Mouse (Mus musculus) forebrain, embryonic 10.5 days (tissue): ENCODE measurements around the gene Zfp706. TPM values are rescaled to one million over a fixed set of nuclear protein-coding genes. Genes with fewer than 3 reads are reported as not detected.

ENCODE experiments used
- DNase-seq: peaks from one replicate; pipeline ENCODE4 v3.0.0-alpha.2; 2017; ENCODE audit warnings: low spot score; ENCODE audit errors: extremely low spot score
- H3K27ac ChIP-seq: fragments of 300-500 bp; sonication (generic); 2 replicates; pipeline ENCODE4 v1.5.1; 2016; ENCODE audit warnings: mild to moderate bottlenecking
- H3K27me3 ChIP-seq: fragments of 300-500 bp; sonication (generic); 2 replicates; pipeline ENCODE4 v1.6.1; 2016; ENCODE audit warnings: mild to moderate bottlenecking; ENCODE audit not compliant: poor library complexity, severe bottlenecking
- H3K36me3 ChIP-seq: fragments of 300-500 bp; sonication (generic); replicated peaks from 2 replicates; pipeline ENCODE4 v1.6.1; 2016; ENCODE audit warnings: mild to moderate bottlenecking, moderate library complexity
- H3K4me1 ChIP-seq: fragments of 300-500 bp; sonication (generic); 2 replicates; pipeline ENCODE4 v1.6.1; 2016
- H3K4me3 ChIP-seq: fragments of 300-500 bp; sonication (generic); 2 replicates; pipeline ENCODE4 v1.5.1; 2016; ENCODE audit warnings: mild to moderate bottlenecking, moderate library complexity
- H3K9me3 ChIP-seq: fragments of 300-500 bp; sonication (generic); 2 replicates; pipeline ENCODE4 v1.6.1; 2016; ENCODE audit warnings: mild to moderate bottlenecking, moderate library complexity
- WGBS: fragments of 180-500 bp; shearing (Covaris S2); methylation state at CpG from one replicate; pipeline ENCODE4 v1.1.7; 2016; 5-methylcytosine and 5-hydroxymethylcytosine counted together
- polyA plus RNA-seq: library from polyadenylated mRNA; unstranded; fragments of >200 nt; fragmentation: Nextera tagmentation; extraction: Ambion mirVana; gene quantifications from 2 replicates; pipeline ENCODE4 v1.2.1, GENCODE M21; 2016

Zfp706 gene
- polyA plus RNA-seq, 1 experiment from 2014 or later = 490 TPM

- H3K4me1 ChIP-seq = peaks cover 25% of the 10 kb centered on the region
Observed at GRCm38 (mm10) chr15:36968295-36968694, 39.3 kb downstream of the Zfp706 start.

DNA sequence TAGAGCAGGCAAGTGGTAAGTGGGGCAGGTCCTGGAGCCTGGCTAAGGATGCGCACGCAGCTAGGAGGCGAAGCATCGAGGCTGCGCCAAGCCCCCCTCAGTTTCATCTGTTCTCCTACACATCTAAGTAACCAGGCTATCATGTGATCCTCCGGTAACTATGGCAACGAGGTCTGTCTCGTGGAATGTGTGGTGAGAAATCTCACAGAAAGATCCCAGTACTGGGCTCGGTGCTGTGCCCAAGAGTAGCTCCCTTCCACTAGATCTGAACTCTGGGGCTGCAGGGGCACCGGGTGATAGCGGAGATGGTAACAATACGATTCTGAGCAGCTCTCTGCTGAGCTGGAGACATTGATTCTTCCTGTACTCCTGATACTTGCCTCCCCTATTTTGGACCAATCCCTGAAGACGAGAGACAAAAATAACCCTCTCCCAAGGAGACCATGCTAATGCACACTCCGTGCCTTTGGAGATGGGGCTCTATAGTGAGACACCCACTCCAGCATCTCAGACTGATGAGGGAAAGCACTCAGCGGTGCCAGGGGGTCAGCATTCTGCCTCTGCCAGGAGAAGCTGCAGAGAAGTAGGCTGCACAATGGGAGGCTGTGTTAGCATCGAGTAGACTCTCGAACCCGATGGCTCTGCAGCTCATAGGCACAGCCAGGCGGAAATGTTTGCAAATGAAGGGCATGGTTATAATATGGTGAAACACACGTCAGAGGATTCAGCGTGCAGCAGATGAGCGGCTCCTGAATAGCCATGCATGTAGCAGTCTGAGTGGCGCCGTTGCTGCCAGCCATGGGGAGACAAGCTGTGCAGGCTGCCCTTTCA is 40.0 kb downstream of the Zfp706 start:
- Histone ChIP-seq H3K27me3 (no peaks in the 10 kb centered on the region), H3K9me3 (no peaks in the 10 kb centered on the region), H3K27ac (peak overlapping the region; percentile 65), H3K4me1 (peaks cover 23% of the 10 kb centered on the region), H3K36me3 (no peaks in the 10 kb centered on the region), H3K4me3 (peak overlapping the region; percentile 33)
- WGBS = 42% methylated on average over 24 of the region's 24 CpGs
- peak; percentile 67 for DNase-seq

More at GRCm38 (mm10) chr15:36968295-36968694, 39.3 kb downstream of the Zfp706 start:
- no peaks in the 10 kb centered on the region for H3K27me3 ChIP-seq
- no peaks in the 10 kb centered on the region for H3K9me3 ChIP-seq
- peak overlapping the region; percentile 65; the same call in 1 of the 2 replicates for H3K27ac ChIP-seq
- DNase-seq = no peak
- 69% methylated on average over 1 of the region's 1 CpGs for WGBS
- peak overlapping the region; percentile 33; the same call in 1 of the 2 replicates for H3K4me3 ChIP-seq
- H3K36me3 ChIP-seq = no peaks in the 10 kb centered on the region

GRCm38 (mm10) chr15:36966940-36967339 is 40.6 kb downstream of the Zfp706 start:
- Histone ChIP-seq H3K27ac (peak overlapping the region; percentile 65), H3K36me3 (no peaks in the 10 kb centered on the region), H3K27me3 (no peaks in the 10 kb centered on the region), H3K9me3 (no peaks in the 10 kb centered on the region), H3K4me3 (peak overlapping the region; percentile 33), H3K4me1 (peaks cover 20% of the 10 kb centered on the region)
- DNase-seq = no peak
- WGBS = 51% methylated on average over 7 of the region's 7 CpGs

- Histone ChIP-seq H3K4me1 (peaks cover 20% of the 10 kb centered on the region), H3K9me3 (no peaks in the 10 kb centered on the region), H3K4me3 (no peak overlapping the region), H3K27ac (peak overlapping the region; percentile 65; the same call in 1 of the 2 replicates), H3K27me3 (no peaks in the 10 kb centered on the region), H3K36me3 (no peaks in the 10 kb centered on the region)
- DNase-seq = no peak
- WGBS = 88% methylated on average over 2 of the region's 2 CpGs
Observed at GRCm38 (mm10) chr15:36966466-36966865, 41.1 kb downstream of the Zfp706 start.

DNA sequence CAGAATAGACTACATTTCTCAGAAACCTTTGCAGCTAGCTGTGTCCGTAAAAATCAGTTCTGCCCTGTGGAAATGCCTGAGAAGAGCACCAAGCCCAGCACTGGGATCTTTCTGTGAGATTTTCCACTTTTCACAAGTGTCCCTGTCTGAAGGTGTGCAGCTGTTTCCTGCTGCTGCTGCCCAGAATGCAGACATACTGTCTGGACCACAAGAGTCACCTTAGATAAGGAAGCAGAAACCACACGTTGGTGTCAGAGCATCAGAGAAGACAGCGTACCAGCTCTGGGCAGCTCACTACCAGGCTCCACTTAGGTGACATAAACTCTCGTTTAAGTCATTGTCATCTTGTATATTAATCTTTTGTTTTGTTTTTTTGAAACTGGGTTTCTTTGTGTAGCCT is 41.8 kb downstream of the Zfp706 start:
- peaks cover 20% of the 10 kb centered on the region for H3K4me1 ChIP-seq
- 92% methylated on average over 4 of the region's 4 CpGs for WGBS
- no peaks in the 10 kb centered on the region for H3K9me3 ChIP-seq
- DNase-seq = no peak
- H3K36me3 ChIP-seq = no peaks in the 10 kb centered on the region
- H3K27ac ChIP-seq = no peak overlapping the region
- H3K27me3 ChIP-seq = no peaks in the 10 kb centered on the region
- H3K4me3 ChIP-seq = no peak overlapping the region

- DNase-seq = no peak
- H3K36me3 ChIP-seq = no peaks in the 10 kb centered on the region
- H3K27ac ChIP-seq = no peak overlapping the region
- 92% methylated on average over 6 of the region's 6 CpGs for WGBS
- peaks cover 22% of the 10 kb centered on the region for H3K4me1 ChIP-seq
- no peaks in the 10 kb centered on the region for H3K27me3 ChIP-seq
- no peak overlapping the region for H3K4me3 ChIP-seq
- no peaks in the 10 kb centered on the region for H3K9me3 ChIP-seq
Observed at GRCm38 (mm10) chr15:36962931-36963330, 44.6 kb downstream of the Zfp706 start.

DNA sequence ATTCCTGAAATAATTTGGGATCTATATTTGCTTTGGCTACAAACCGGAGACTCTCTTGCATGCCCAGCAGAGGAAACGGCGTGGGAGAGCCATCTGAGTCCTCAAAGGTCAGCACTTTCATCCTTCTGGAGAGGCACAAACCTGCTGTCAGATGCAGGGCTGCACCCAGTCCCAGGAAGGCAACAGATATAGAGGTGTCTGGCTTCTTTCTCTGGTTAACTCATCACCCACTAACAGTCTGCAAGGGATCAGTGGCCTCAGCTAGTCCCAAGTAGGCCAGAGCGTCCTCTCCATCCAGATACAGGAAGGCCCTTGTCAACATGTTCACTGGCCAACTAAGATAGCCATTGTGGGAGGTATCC is 46.7 kb downstream of the Zfp706 start:
- WGBS = 89% methylated on average over 4 of the region's 4 CpGs
- H3K27ac ChIP-seq = no peak overlapping the region
- no peaks in the 10 kb centered on the region for H3K36me3 ChIP-seq
- peaks cover under 1% of the 10 kb centered on the region; the same call in 1 of the 2 replicates for H3K27me3 ChIP-seq
- H3K9me3 ChIP-seq = peaks cover 5% of the 10 kb centered on the region; the same call in 1 of the 2 replicates
- no peak for DNase-seq
- no peak overlapping the region for H3K4me3 ChIP-seq
- H3K4me1 ChIP-seq = peaks cover 7% of the 10 kb centered on the region

DNA sequence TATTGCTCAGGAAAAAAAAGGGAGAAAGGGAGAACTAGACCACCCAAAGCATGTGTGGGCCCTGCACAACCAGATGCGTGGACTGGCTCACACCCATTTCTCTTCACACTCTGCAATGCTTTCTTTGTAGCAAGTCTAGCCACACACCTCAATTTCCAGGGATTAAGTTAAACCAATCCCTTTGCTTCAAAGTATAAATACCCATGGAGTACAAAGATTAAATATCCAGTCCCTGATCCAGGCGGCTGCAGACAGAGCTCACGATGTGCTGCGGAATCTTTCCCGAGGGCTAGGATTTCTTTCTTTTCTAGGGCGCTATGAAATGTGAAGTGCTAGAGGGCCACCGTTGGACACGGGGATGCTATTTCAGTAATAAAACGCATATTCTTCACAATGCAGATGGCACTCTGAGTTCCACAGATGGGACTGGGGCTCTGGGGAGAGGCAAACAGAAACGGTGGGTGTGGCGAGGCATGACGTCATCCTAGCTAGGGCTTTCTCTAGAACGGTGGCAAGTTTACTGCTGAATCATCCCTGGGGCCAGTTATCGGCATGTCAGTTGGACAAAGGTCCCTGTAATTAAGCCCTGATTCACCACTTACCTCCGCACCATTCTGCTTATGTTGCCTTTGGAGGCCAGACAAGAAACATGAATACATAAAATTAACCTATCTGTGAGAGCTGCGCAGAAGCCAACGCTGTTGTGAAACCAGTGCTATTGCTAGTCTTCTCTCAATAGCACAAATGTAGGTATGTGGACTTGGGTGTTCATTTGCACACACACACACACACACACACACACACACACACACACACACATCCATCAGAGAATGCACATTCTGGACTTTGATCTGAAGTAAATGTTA is 47.3 kb downstream of the Zfp706 start:
- Histone ChIP-seq H3K4me3 (no peak overlapping the region), H3K27me3 (peaks cover 5% of the 10 kb centered on the region; the same call in 1 of the 2 replicates), H3K36me3 (no peaks in the 10 kb centered on the region), H3K9me3 (peaks cover 5% of the 10 kb centered on the region; the same call in 1 of the 2 replicates), H3K27ac (no peak overlapping the region), H3K4me1 (peaks cover 7% of the 10 kb centered on the region)
- no peak for DNase-seq
- 83% methylated on average over 17 of the region's 17 CpGs for WGBS

DNA sequence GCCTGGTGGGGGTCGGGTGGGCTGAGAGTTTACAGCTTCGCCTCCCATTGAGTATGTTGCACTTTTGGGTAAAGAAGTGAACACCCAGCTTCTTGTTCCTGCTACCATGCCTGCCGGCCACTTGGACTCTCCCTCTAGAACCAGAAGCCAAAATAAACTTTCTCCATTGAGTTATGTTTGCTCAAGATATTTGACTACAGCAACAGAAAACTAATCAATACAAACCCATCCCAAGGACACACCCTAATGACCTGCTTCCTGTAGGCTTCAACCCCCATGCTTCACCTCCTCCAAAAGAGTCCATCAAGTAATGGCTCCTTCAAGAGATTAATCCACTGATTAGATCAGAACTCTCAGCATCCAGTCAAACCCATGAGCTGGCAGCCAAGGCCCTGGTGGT is 51.4 kb downstream of the Zfp706 start:
- 86% methylated on average over 3 of the region's 3 CpGs for WGBS
- H3K27me3 ChIP-seq = peaks cover 10% of the 10 kb centered on the region
- H3K9me3 ChIP-seq = peaks cover 5% of the 10 kb centered on the region; the same call in 1 of the 2 replicates
- no peak overlapping the region for H3K27ac ChIP-seq
- no peak overlapping the region for H3K4me3 ChIP-seq
- no peaks in the 10 kb centered on the region for H3K36me3 ChIP-seq
- H3K4me1 ChIP-seq = peaks cover 7% of the 10 kb centered on the region
- no peak for DNase-seq

DNA sequence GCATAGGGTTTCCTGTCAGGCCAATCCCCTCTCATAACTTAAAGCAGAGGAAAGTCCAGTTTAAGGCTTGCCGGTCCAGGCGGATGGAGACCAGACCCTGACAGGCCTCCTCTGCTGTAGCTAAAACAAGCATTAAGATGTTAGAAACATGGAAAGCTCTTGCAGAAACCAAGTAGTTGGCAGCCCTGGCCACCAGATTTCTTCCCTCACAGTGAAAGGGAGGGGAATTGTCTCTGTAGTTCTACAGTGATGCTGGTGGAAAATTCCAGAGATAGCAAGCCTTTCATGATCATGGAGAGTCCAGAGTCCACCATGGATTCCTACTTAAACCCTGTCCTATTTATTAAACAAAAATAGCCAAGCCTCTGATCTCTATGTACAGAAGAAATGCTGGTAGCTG is 57.3 kb downstream of the Zfp706 start:
- Histone ChIP-seq H3K9me3 (peaks cover 4% of the 10 kb centered on the region; the same call in 1 of the 2 replicates), H3K27me3 (peaks cover 6% of the 10 kb centered on the region), H3K4me3 (no peak overlapping the region), H3K4me1 (peaks cover 8% of the 10 kb centered on the region), H3K36me3 (no peaks in the 10 kb centered on the region), H3K27ac (no peak overlapping the region)
- 99% methylated on average over 2 of the region's 2 CpGs for WGBS
- DNase-seq = no peak

DNA sequence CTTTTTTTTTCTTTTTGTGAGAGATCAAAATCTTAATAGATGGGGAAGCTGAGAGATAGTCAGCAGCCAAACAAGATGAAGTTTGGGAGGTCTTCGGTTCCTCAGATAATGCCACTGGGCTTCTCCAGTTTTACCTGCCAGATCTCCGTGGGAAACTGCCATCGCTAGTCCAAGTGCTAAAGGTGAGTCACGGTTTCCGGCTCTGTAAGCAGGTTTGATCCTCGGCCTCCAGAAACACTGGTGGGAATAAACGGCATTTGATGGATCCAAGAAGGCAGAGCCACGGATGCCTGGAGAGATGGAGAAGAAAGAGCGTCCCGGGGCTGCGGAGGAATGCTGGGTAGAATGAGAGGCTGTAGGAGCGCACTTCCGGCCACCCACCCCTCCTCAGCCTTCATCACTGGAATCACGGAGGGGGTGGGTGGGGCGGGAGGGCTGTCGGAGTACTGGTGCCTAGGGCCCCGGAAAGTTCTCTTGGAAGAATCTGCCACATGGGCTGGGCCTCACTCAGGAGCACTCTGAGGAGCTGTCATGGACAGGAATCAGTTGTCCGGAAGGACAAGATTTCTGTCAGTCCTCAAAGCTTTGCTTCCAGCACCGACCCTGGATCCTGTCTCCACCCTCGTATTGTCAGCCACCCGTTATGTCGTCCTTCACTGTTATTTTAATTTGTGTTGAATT is 58.6 kb downstream of the Zfp706 start:
- no peak for DNase-seq
- Histone ChIP-seq H3K9me3 (peaks cover 4% of the 10 kb centered on the region; the same call in 1 of the 2 replicates), H3K27ac (no peak overlapping the region), H3K27me3 (no peaks in the 10 kb centered on the region), H3K36me3 (no peaks in the 10 kb centered on the region), H3K4me1 (peaks cover 20% of the 10 kb centered on the region), H3K4me3 (no peak overlapping the region)
- WGBS = 93% methylated on average over 22 of the region's 22 CpGs
